Mouse (Mus musculus): ENCODE measurements around the gene Pds5a. TPM values are rescaled to one million over a fixed set of nuclear protein-coding genes. Genes with fewer than 3 reads are reported as not detected.
"Not testable (repeated sequence)": the region's sequence is repeated elsewhere in the genome, so short reads cannot be mapped to it uniquely, and the experiment has no call there.

Gene Pds5a
- polyA plus RNA-seq, 2 experiments = 82.7 to 90.6 TPM

GRCm38 (mm10) chr5:65696821-65697485 is 1.1 kb downstream of the Pds5a start:
- peaks cover 10% of the 10 kb centered on the region for H3K4me1 ChIP-seq (ENCODE audit: control insufficient read depth, insufficient read depth, low read length)
- under 1% methylated on average over 49 of the region's 58 CpGs for WGBS
- H3K4me3 ChIP-seq (replicated peaks; ENCODE audit: low read length) = peak overlapping the region; percentile 98
- H3K4me2 ChIP-seq (replicated peaks; ENCODE audit: low read depth, low read length, severe bottlenecking) = peak overlapping the region; percentile 70
- DNase-seq (ENCODE audit: low spot score) = peak; percentile 83
- no peaks in the 10 kb centered on the region for H3K27me3 ChIP-seq (ENCODE audit: control insufficient read depth, insufficient read depth, low read length)
- peak; percentile 13; the same call in 1 of the 2 replicates for ATAC-seq (ENCODE audit: low FRiP score, low read depth)
- H3K9ac ChIP-seq (ENCODE audit: low read depth, low read length, severe bottlenecking) = peak overlapping the region; percentile 97
- H3K9me3 ChIP-seq (ENCODE audit: control insufficient read depth, low read length) = no peaks in the 10 kb centered on the region
- H3K27ac ChIP-seq (replicated peaks; ENCODE audit: low read depth, low read length) = peak overlapping the region; percentile 90
- TF ChIP-seq POLR2A (IDR thresholded peaks at IDR 0.05; ENCODE audit: borderline replicate concordance, extremely low read depth, insufficient read depth, insufficient read length) = no peak
- peaks cover 22% of the 10 kb centered on the region for H3K36me3 ChIP-seq (ENCODE audit: control insufficient read depth, insufficient read depth, low read length)

- not testable (repeated sequence) for ATAC-seq (ENCODE audit: low FRiP score, low read depth); H3K4me3 ChIP-seq (replicated peaks; ENCODE audit: low read length); DNase-seq (ENCODE audit: low spot score); H3K9me3 ChIP-seq (ENCODE audit: control insufficient read depth, low read length); H3K27ac ChIP-seq (replicated peaks; ENCODE audit: low read depth, low read length); H3K9ac ChIP-seq (ENCODE audit: low read depth, low read length, severe bottlenecking); H3K4me2 ChIP-seq (replicated peaks; ENCODE audit: low read depth, low read length, severe bottlenecking); H3K27me3 ChIP-seq (ENCODE audit: control insufficient read depth, insufficient read depth, low read length)
- 89% methylated on average over 3 of the region's 3 CpGs for WGBS
- Histone ChIP-seq H3K36me3 (ENCODE audit: control insufficient read depth, insufficient read depth, low read length) (peaks cover 30% of the 10 kb centered on the region), H3K4me1 (ENCODE audit: control insufficient read depth, insufficient read depth, low read length) (peaks cover 10% of the 10 kb centered on the region)
Observed at GRCm38 (mm10) chr5:65694076-65694475, 4.0 kb downstream of the Pds5a start.

GRCm38 (mm10) chr5:65693018-65693417 is 5.1 kb downstream of the Pds5a start:
- no peaks in the 10 kb centered on the region for H3K27me3 ChIP-seq (ENCODE audit: control insufficient read depth, insufficient read depth, low read length)
- peaks cover 10% of the 10 kb centered on the region for H3K4me1 ChIP-seq (ENCODE audit: control insufficient read depth, insufficient read depth, low read length)
- ATAC-seq (ENCODE audit: low FRiP score, low read depth) (no peak), DNase-seq (ENCODE audit: low spot score) (no peak)
- no peak overlapping the region for H3K4me3 ChIP-seq (replicated peaks; ENCODE audit: low read length)
- H3K36me3 ChIP-seq (ENCODE audit: control insufficient read depth, insufficient read depth, low read length) = peaks cover 33% of the 10 kb centered on the region
- no peak overlapping the region for H3K9ac ChIP-seq (ENCODE audit: low read depth, low read length, severe bottlenecking)
- TF ChIP-seq POLR2A (IDR thresholded peaks at IDR 0.05; ENCODE audit: borderline replicate concordance, extremely low read depth, insufficient read depth, insufficient read length) = no peak
- no peaks in the 10 kb centered on the region for H3K9me3 ChIP-seq (ENCODE audit: control insufficient read depth, low read length)
- no peak overlapping the region for H3K4me2 ChIP-seq (replicated peaks; ENCODE audit: low read depth, low read length, severe bottlenecking)
- H3K27ac ChIP-seq (replicated peaks; ENCODE audit: low read depth, low read length) = no peak overlapping the region

GRCm38 (mm10) chr5:65688806-65689205 is 9.3 kb downstream of the Pds5a start:
- WGBS = 81% methylated on average over 3 of the region's 3 CpGs
- no peaks in the 10 kb centered on the region for H3K9me3 ChIP-seq (ENCODE audit: control insufficient read depth, low read length)
- no peak for TF ChIP-seq POLR2A (IDR thresholded peaks at IDR 0.05; ENCODE audit: borderline replicate concordance, extremely low read depth, insufficient read depth, insufficient read length)
- ATAC-seq (ENCODE audit: low FRiP score, low read depth) (no peak), DNase-seq (ENCODE audit: low spot score) (no peak)
- H3K4me3 ChIP-seq (replicated peaks; ENCODE audit: low read length) = no peak overlapping the region
- no peaks in the 10 kb centered on the region for H3K27me3 ChIP-seq (ENCODE audit: control insufficient read depth, insufficient read depth, low read length)
- no peaks in the 10 kb centered on the region for H3K4me1 ChIP-seq (ENCODE audit: control insufficient read depth, insufficient read depth, low read length)
- H3K27ac ChIP-seq (replicated peaks; ENCODE audit: low read depth, low read length) = no peak overlapping the region
- H3K9ac ChIP-seq (ENCODE audit: low read depth, low read length, severe bottlenecking) = no peak overlapping the region
- peaks cover 32% of the 10 kb centered on the region for H3K36me3 ChIP-seq (ENCODE audit: control insufficient read depth, insufficient read depth, low read length)
- H3K4me2 ChIP-seq (replicated peaks; ENCODE audit: low read depth, low read length, severe bottlenecking) = no peak overlapping the region

- ATAC-seq (ENCODE audit: low FRiP score, low read depth) = no peak
- Histone ChIP-seq H3K4me1 (ENCODE audit: control insufficient read depth, insufficient read depth, low read length) (no peaks in the 10 kb centered on the region), H3K4me2 (replicated peaks; ENCODE audit: low read depth, low read length, severe bottlenecking) (no peak overlapping the region), H3K27me3 (ENCODE audit: control insufficient read depth, insufficient read depth, low read length) (no peaks in the 10 kb centered on the region), H3K27ac (replicated peaks; ENCODE audit: low read depth, low read length) (no peak overlapping the region), H3K9ac (ENCODE audit: low read depth, low read length, severe bottlenecking) (no peak overlapping the region), H3K4me3 (replicated peaks; ENCODE audit: low read length) (no peak overlapping the region), H3K36me3 (ENCODE audit: control insufficient read depth, insufficient read depth, low read length) (peaks cover 24% of the 10 kb centered on the region), H3K9me3 (ENCODE audit: control insufficient read depth, low read length) (no peaks in the 10 kb centered on the region)
- 83% methylated on average over 3 of the region's 3 CpGs for WGBS
- DNase-seq (ENCODE audit: low spot score) = no peak
- no peak for TF ChIP-seq POLR2A (IDR thresholded peaks at IDR 0.05; ENCODE audit: borderline replicate concordance, extremely low read depth, insufficient read depth, insufficient read length)
Observed at GRCm38 (mm10) chr5:65686806-65687205, 11.3 kb downstream of the Pds5a start.
